Mouse (Mus musculus) monocyte, adult 2 months (primary cell): ENCODE data around the gene Gm14418.
"Not testable (repeated sequence)": the region's sequence is repeated elsewhere in the genome, so short reads cannot be mapped to it uniquely, and the experiment has no call there.

Experiments
- DNase-seq, 2 experiments: peaks; one replicate each; pipeline ENCODE4 v3.0.0; 2022; ENCODE audit warnings: low spot score in 2 of 2, low read depth in 1 of 2

The Gm14418 gene

GRCm38 (mm10) chr2:177398096-177398495 lies at the start of gene Gm14418:
Gene Gm14418, minus strand, starts transcription at chr2:177398320.
- not testable (repeated sequence) for DNase-seq
